Mouse (Mus musculus) lung, postnatal 0 days (tissue): ENCODE results near the gene Gm11492. TPM values are rescaled to one million over a fixed set of nuclear protein-coding genes. Genes with fewer than 3 reads are reported as not detected.

Experiments used
- ATAC-seq: fragments of 200-750 bp; cut with Nextera tagmentation; 2 replicates; pipeline ENCODE4 v1.8.0; 2017; ENCODE audit warnings: moderate library complexity
- DNase-seq: peaks from one replicate; pipeline ENCODE4 v3.0.0-alpha.2; 2016; ENCODE audit warnings: low spot score
- H3K27ac ChIP-seq: fragments of 300-500 bp; sonication (generic); 2 replicates; pipeline ENCODE4 v1.5.1; 2014; ENCODE audit warnings: antibody characterized with exemption, mild to moderate bottlenecking, low read length, mixed read lengths
- H3K27me3 ChIP-seq: fragments of 300-500 bp; sonication (generic); replicated peaks from 2 replicates; pipeline ENCODE4 v1.6.1; 2014; ENCODE audit warnings: low read length, mixed read lengths; ENCODE audit not compliant: insufficient read depth
- H3K36me3 ChIP-seq: fragments of 300-500 bp; sonication (generic); 2 replicates; pipeline ENCODE4 v1.6.1; 2014; ENCODE audit warnings: low read length, mixed read lengths; ENCODE audit not compliant: insufficient read depth
- H3K4me1 ChIP-seq: fragments of 300-500 bp; sonication (generic); 2 replicates; pipeline ENCODE4 v1.6.1; 2014; ENCODE audit warnings: antibody characterized with exemption, low read depth, low read length, mixed read lengths; ENCODE audit not compliant: insufficient read depth
- H3K4me2 ChIP-seq: fragments of 300-500 bp; sonication (generic); replicated peaks from 2 replicates; pipeline ENCODE4 v1.6.1; 2014; ENCODE audit warnings: low read depth, mild to moderate bottlenecking, low read length, moderate library complexity, mixed read lengths
- H3K4me3 ChIP-seq: fragments of 300-500 bp; sonication (generic); 2 replicates; pipeline ENCODE4 v1.5.1; 2014; ENCODE audit warnings: low read depth, low read length
- H3K9ac ChIP-seq: fragments of 300-500 bp; sonication (generic); replicated peaks from 2 replicates; pipeline ENCODE4 v1.6.1; 2014; ENCODE audit warnings: low read depth, mild to moderate bottlenecking
- H3K9me3 ChIP-seq: fragments of 300-500 bp; sonication (generic); 2 replicates; pipeline ENCODE4 v1.6.1; 2016; ENCODE audit warnings: low read length, mixed read lengths
- CTCF ChIP-seq: IDR thresholded peaks from 2 replicates; pipeline ENCODE4 v1.5.1; 2016; ENCODE audit warnings: antibody characterized with exemption, mild to moderate bottlenecking
- EP300 ChIP-seq: IDR thresholded peaks from 2 replicates; pipeline ENCODE4 v1.6.1; 2016; ENCODE audit warnings: antibody characterized with exemption, mild to moderate bottlenecking, control low read depth
- WGBS: fragments of 180-500 bp; shearing (Covaris S2); extraction: QIAGEN DNeasy Blood & Tissue Kit; methylation state at CpG from one replicate; pipeline ENCODE4 v1.1.7; 2014; 5-methylcytosine and 5-hydroxymethylcytosine counted together
- polyA plus RNA-seq: library from polyadenylated mRNA; unstranded; fragments of >200 nt; fragmentation: Nextera tagmentation; extraction: Ambion mirVana; gene quantifications from 2 replicates; pipeline ENCODE4 v1.2.1, GENCODE M21; 2015

Gm11492 gene
- polyA plus RNA-seq, 1 experiment from 2014 or later: not detected

DNA sequence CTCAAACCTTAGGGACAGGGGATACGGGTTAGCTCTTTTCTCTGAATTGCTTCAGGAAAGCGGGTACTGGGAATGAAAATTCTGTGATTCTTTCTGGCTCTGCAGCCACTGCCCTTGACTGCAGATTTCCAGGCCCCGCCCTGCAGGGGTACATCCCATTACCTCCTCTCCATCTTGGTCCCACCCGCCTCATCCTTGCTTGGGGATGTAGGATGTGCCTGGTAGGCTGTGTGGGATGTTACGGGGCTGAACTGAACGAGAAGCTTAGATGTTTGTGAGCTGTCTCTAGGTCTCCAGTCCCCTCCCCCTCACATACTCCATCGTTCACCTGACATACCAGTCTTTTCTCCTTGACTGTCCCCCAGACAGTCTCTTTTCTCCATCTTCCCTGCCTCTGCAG lies 29.5 kb downstream of the Gm11492 start:
- Histone ChIP-seq H3K27ac (peak overlapping the region; percentile 72), H3K36me3 (peaks cover 33% of the 10 kb centered on the region), H3K9me3 (no peaks in the 10 kb centered on the region), H3K9ac (peak overlapping the region; percentile 51), H3K4me1 (peaks cover 17% of the 10 kb centered on the region; the same call in 1 of the 2 replicates), H3K4me2 (peak overlapping the region; percentile 97), H3K27me3 (no peaks in the 10 kb centered on the region), H3K4me3 (peak overlapping the region; percentile 51)
- WGBS: 5% methylated on average over 7 of the region's 7 CpGs
- ATAC-seq (no peak), DNase-seq (peak; percentile 38)
- TF ChIP-seq EP300 (no peak), CTCF (no peak)

DNA sequence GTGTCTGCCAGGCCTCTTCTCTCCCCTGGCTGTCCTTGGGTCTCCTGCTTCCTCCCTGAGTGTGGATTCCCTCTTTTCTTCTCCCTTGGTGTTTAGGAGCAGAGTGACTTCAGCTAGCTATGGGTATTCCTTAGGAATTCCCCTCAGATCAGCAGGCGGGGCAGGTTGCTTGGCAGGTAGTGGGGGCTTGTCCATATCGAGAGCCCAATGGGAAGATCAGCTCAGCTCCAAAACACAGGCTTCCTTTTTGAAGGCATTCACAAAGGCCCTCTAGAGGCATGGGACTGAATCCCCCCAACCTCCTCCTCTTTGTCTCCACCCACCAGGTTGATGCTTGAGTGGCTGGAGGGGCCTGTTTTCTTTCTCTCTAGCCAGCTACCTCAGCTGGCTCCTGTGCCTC lies 30.0 kb downstream of the Gm11492 start:
- TF ChIP-seq CTCF: no peak
- TF ChIP-seq EP300: no peak
- Histone ChIP-seq H3K4me1 (peaks cover 17% of the 10 kb centered on the region; the same call in 1 of the 2 replicates), H3K27ac (no peak overlapping the region), H3K36me3 (peaks cover 38% of the 10 kb centered on the region), H3K27me3 (no peaks in the 10 kb centered on the region), H3K4me3 (no peak overlapping the region), H3K9me3 (no peaks in the 10 kb centered on the region), H3K9ac (no peak overlapping the region), H3K4me2 (peak overlapping the region; percentile 97; the same call in 1 of the 2 replicates)
- ATAC-seq (no peak), DNase-seq (no peak)
- 26% methylated on average over 2 of the region's 2 CpGs for WGBS

DNA sequence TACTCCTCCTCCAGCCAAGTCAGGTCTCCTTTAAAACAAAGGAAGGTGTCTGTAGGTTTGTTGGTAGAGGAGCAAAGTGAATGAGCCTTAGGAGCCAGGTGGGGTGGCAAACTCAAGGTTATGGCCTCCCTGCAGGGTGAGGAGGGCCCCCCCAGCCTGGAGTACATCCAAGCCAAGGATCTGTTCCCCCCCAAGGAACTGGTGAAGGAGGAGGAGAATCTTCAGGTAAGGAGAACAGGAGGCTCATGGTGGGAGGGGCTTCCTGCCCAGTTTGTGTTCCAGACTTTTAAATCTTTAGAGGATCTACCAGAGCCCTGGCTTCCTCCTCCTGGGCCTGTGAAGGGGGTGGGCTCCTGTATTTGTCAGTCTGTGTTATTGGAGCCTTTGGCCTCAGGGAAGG lies 30.6 kb downstream of the Gm11492 start:
- H3K27ac ChIP-seq: no peak overlapping the region

DNA sequence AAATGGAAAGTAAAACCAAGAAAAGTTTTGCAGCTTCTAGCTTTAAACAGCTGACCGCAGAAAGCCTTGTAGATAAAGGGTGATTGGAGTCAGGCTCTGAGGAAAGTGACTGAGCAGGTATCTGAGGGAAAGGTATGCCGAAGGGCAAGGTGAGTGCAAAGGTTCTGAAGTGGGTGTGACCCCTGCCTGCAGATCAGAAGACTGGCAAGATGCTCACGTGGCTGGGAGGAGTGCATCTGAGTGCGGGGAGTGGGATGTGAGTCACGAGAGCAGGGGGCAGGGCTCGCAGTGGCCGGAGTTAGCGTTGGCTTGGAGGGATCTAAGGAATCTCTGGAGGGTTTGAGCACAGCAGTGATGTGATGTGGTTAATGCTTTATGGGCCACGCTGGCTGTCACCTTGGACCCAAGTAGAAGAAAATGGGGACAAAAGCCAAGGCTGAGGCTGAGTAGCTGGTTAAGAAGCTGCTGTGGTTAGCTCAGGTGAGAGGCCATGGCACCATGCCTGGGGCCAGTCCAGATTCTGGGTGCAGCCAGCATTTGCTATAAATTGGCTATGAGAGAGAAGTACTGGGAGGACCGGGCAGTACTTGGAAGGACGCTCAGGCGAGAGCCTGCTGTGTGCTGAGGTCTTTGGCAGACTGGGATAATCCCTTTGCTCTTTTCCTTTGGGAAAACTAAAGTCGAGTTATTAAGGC lies 33.1 kb downstream of the Gm11492 start:
- no peaks in the 10 kb centered on the region for H3K9me3 ChIP-seq
- H3K4me1 ChIP-seq: peaks cover 6% of the 10 kb centered on the region; the same call in 1 of the 2 replicates
- H3K36me3 ChIP-seq: peaks cover 62% of the 10 kb centered on the region
- no peak for ATAC-seq
- no peak overlapping the region for H3K4me2 ChIP-seq
- no peak overlapping the region for H3K4me3 ChIP-seq
- H3K27ac ChIP-seq: no peak overlapping the region
- no peaks in the 10 kb centered on the region for H3K27me3 ChIP-seq
- no peak overlapping the region for H3K9ac ChIP-seq
- no peak for TF ChIP-seq CTCF
- TF ChIP-seq EP300: no peak
- 82% methylated on average over 13 of the region's 13 CpGs for WGBS
- no peak for DNase-seq

More for the DNA sequence above, 30.6 kb downstream of the Gm11492 start:
- DNase-seq: no peak
- Histone ChIP-seq H3K4me1 (peaks cover 17% of the 10 kb centered on the region; the same call in 1 of the 2 replicates), H3K27me3 (no peaks in the 10 kb centered on the region), H3K36me3 (peaks cover 41% of the 10 kb centered on the region), H3K9me3 (no peaks in the 10 kb centered on the region), H3K4me2 (no peak overlapping the region), H3K9ac (no peak overlapping the region), H3K4me3 (no peak overlapping the region)
- ATAC-seq: no peak
- no peak for TF ChIP-seq EP300
- no peak for TF ChIP-seq CTCF

DNA sequence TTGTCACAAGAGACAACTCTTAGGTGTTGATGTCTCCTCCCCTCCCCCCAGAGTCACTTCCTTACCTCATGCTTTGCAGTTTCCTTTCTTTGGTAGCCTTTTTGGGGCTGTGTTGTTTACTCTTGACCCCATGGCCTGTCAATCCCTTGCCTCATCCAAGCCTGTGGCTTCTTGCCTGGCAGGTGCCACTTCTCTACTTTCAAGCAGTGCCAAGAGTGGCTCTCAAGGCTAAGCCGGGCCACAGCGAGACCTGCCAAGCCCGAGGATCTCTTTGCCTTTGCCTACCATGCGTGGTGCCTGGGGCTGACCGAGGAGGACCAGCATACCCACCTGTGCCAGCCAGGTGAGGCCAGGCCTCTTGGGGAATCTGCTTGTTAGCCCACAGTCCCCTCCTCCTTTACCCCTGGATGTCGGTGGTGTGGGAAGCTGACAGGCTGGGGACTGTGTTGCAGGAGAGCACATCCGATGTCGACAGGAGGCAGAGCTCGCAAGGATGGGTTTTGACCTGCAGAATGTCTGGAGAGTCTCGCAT lies 33.9 kb downstream of the Gm11492 start:
- Histone ChIP-seq H3K9ac (no peak overlapping the region), H3K4me1 (peaks cover 6% of the 10 kb centered on the region; the same call in 1 of the 2 replicates), H3K36me3 (peaks cover 70% of the 10 kb centered on the region), H3K9me3 (no peaks in the 10 kb centered on the region), H3K27me3 (no peaks in the 10 kb centered on the region), H3K4me3 (no peak overlapping the region), H3K27ac (no peak overlapping the region), H3K4me2 (no peak overlapping the region)
- WGBS: 82% methylated on average over 10 of the region's 10 CpGs
- TF ChIP-seq EP300 (no peak), CTCF (no peak)
- no peak for DNase-seq
- ATAC-seq: no peak

DNA sequence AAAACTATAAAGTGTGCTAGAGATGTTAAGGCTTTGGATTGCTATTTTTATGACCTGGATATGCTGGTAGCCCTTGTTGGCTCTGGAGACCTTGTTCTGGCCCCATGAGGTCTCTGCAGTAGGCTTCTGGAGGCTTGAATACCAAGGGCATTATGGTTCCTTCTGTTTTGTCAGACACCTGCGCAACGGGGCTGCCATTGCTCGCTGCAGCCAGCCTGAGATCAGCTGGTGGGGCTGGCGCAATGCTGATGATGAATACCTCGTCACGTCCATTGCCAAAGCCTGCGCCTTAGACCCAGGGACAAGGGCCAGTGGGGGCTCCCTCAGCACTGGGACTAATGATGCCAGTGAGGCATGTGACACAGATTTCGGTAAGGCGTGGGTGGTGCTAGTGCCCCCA lies 35.8 kb downstream of the Gm11492 start:
- no peaks in the 10 kb centered on the region for H3K4me1 ChIP-seq
- peaks cover 70% of the 10 kb centered on the region for H3K36me3 ChIP-seq
- H3K4me2 ChIP-seq: no peak overlapping the region
- TF ChIP-seq CTCF (no peak), EP300 (no peak)
- no peak overlapping the region for H3K4me3 ChIP-seq
- H3K9ac ChIP-seq: no peak overlapping the region
- H3K9me3 ChIP-seq: no peaks in the 10 kb centered on the region
- H3K27me3 ChIP-seq: no peaks in the 10 kb centered on the region
- ATAC-seq: no peak
- no peak overlapping the region for H3K27ac ChIP-seq
- WGBS: 92% methylated on average over 9 of the region's 9 CpGs
- DNase-seq: no peak
